Mouse (Mus musculus) heart, postnatal 0 days (tissue): ENCODE measurements around the gene Exoc3l2.

ENCODE experiments used
- CTCF ChIP-seq: IDR thresholded peaks from 2 replicates; pipeline ENCODE4 v1.5.1; 2016; ENCODE audit warnings: antibody characterized with exemption, control low read depth, low read depth
- EP300 ChIP-seq: IDR thresholded peaks from 2 replicates; pipeline ENCODE4 v1.6.1; 2016; ENCODE audit warnings: antibody characterized with exemption, low read depth

DNA sequence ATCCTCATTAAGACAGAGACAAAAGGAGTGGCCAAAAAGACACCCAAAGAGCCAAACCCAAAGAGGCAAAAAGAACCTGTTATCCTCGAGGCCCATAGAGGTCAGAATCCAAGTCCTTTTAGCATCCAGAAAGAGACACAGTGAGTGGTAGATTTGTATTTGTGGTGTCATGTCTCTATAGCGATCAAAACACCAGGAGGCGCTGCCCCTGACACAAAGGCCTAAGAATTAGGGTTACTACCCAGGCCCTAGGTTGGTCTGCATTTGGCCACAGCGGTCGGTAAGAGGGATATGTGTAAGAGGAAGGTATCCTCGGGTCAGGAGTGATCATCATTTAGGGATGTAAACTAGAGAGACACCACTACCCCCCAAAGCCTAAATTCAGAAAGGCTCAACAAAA, 43.2 kb downstream of the Exoc3l2 start:
- 0 out of 2 replicates have a peak, but pooled peaks have one; percentile 12 for TF ChIP-seq CTCF
- TF ChIP-seq EP300, result no peak
